Mouse (Mus musculus): ENCODE results near the gene Nln. TPM values are rescaled to one million over a fixed set of nuclear protein-coding genes. Genes with fewer than 3 reads are reported as not detected.

Gene Nln
- 72.6 TPM for polyA plus RNA-seq (2014; fragmentation: Illumina TruSeq; extraction: RNeasy Lipid Tissue Mini Kit (QIAGEN cat#74804))

GRCm38 (mm10) chr13:104109288-104109815 is at the start of gene Nln, which contains the start of gene Sgtb:
Gene Nln (minus strand): TSS chr13:104109614.
Gene Sgtb (plus strand): TSS chr13:104109741.

Other genes starting within 250 kb of the Nln start
- 367 TPM for gene Erbin, start 189.1 kb downstream of the Nln start, polyA plus RNA-seq (2014; fragmentation: Illumina TruSeq; extraction: RNeasy Lipid Tissue Mini Kit (QIAGEN cat#74804))
- gene Sgtb, start 127 bp upstream of the Nln start, polyA plus RNA-seq (2014; fragmentation: Illumina TruSeq; extraction: RNeasy Lipid Tissue Mini Kit (QIAGEN cat#74804)) = 8.3 TPM
- gene Trappc13, start 68.9 kb upstream of the Nln start, polyA plus RNA-seq (2014; fragmentation: Illumina TruSeq; extraction: RNeasy Lipid Tissue Mini Kit (QIAGEN cat#74804)) = 91.7 TPM
- 107 TPM for gene Trim23, start 69.2 kb upstream of the Nln start, polyA plus RNA-seq (2014; fragmentation: Illumina TruSeq; extraction: RNeasy Lipid Tissue Mini Kit (QIAGEN cat#74804))
- gene Cenpk, start 119.0 kb upstream of the Nln start, polyA plus RNA-seq (2014; fragmentation: Illumina TruSeq; extraction: RNeasy Lipid Tissue Mini Kit (QIAGEN cat#74804)) = 115 TPM
- gene Ppwd1, start 119.2 kb upstream of the Nln start, polyA plus RNA-seq (2014; fragmentation: Illumina TruSeq; extraction: RNeasy Lipid Tissue Mini Kit (QIAGEN cat#74804)) = 57.9 TPM
- 14.6 TPM for gene Adamts6, start 178.2 kb upstream of the Nln start, polyA plus RNA-seq (2014; fragmentation: Illumina TruSeq; extraction: RNeasy Lipid Tissue Mini Kit (QIAGEN cat#74804))